Mouse (Mus musculus): ENCODE data around the gene Olfr657. TPM values are rescaled to one million over a fixed set of nuclear protein-coding genes. Genes with fewer than 3 reads are reported as not detected.

Olfr657 gene
- not detected for total RNA-seq (2022)

GRCm38 (mm10) chr7:104624494-104624893 is at the start of gene Olfr657:
Gene Olfr657 (plus strand): TSS chr7:104624794.
- DNase-seq (ENCODE audit: low spot score) = no peak

- no peak for DNase-seq (ENCODE audit: low spot score)
These were observed 47.6 kb upstream of the Olfr657 start, which contains the start of gene Olfr653 for GRCm38 (mm10) chr7:104577014-104577413. Gene Olfr653 (plus strand): TSS chr7:104577314.

GRCm38 (mm10) chr7:104580846-104581245 is 43.7 kb upstream of the Olfr657 start:
- DNase-seq (ENCODE audit: low spot score) = no peak

GRCm38 (mm10) chr7:104581429-104581828 is 43.2 kb upstream of the Olfr657 start:
- no peak for DNase-seq (ENCODE audit: low spot score)

- no peak for DNase-seq (ENCODE audit: low spot score)
These were observed 37.9 kb upstream of the Olfr657 start, which contains the start of gene Olfr654 for GRCm38 (mm10) chr7:104586725-104587124. Gene Olfr654 (plus strand): TSS chr7:104587025.

- no peak for DNase-seq (ENCODE audit: low spot score)
These were observed 36.3 kb upstream of the Olfr657 start for GRCm38 (mm10) chr7:104588274-104588673.

GRCm38 (mm10) chr7:104601679-104602078 is 22.9 kb upstream of the Olfr657 start, which contains the start of gene Olfr655:
Gene Olfr655 (minus strand): TSS chr7:104601779.
- no peak for DNase-seq (ENCODE audit: low spot score)

GRCm38 (mm10) chr7:104603173-104603572 is 21.4 kb upstream of the Olfr657 start:
- DNase-seq (ENCODE audit: low spot score) = peak; percentile 4

GRCm38 (mm10) chr7:104604727-104605126 is 19.9 kb upstream of the Olfr657 start:
- no peak for DNase-seq (ENCODE audit: low spot score)

- no peak for DNase-seq (ENCODE audit: low spot score)
These were observed 10.9 kb upstream of the Olfr657 start, which contains the start of gene Olfr656 for GRCm38 (mm10) chr7:104613655-104614054. Gene Olfr656 (plus strand): TSS chr7:104613955.

- DNase-seq (ENCODE audit: low spot score) = peak; percentile 5
These were observed 22.4 kb downstream of the Olfr657 start, which contains the start of gene Olfr658 for GRCm38 (mm10) chr7:104646841-104647482. Gene Olfr658 (minus strand): TSS chr7:104647305.

GRCm38 (mm10) chr7:104666453-104666852 is 41.9 kb downstream of the Olfr657 start, which contains the start of gene Olfr659:
Gene Olfr659 (plus strand): TSS chr7:104666753.
- DNase-seq (ENCODE audit: low spot score) = no peak

- DNase-seq (ENCODE audit: low spot score) = no peak
These were observed 61.6 kb downstream of the Olfr657 start, which contains the start of gene Olfr661 for GRCm38 (mm10) chr7:104686201-104686600. Gene Olfr661 (plus strand): TSS chr7:104686501.

Other genes starting within 250 kb of the Olfr657 start
- gene Trim30c, start 224.0 kb upstream of the Olfr657 start, total RNA-seq (2022) = under 1 TPM in 1 of 4 experiments, not detected in 3; 0.34 TPM
- gene Trim30a, start 159.6 kb upstream of the Olfr657 start, total RNA-seq (2022) = 1 to 10 TPM; 3.4 to 4.2 (median 3.5) TPM
- gene Trim30d, start 116.9 kb upstream of the Olfr657 start, total RNA-seq (2022) = 1 to 10 TPM in 1 of 4 experiments, under 1 TPM in 3; 0.65 to 1.1 (median 0.75) TPM
- gene Olfr651, start 74.7 kb upstream of the Olfr657 start, total RNA-seq (2022) = not detected
- gene Olfr652, start 63.9 kb upstream of the Olfr657 start, total RNA-seq (2022) = not detected
- gene Olfr653, start 47.5 kb upstream of the Olfr657 start, total RNA-seq (2022) = not detected
- gene Olfr654, start 37.8 kb upstream of the Olfr657 start, total RNA-seq (2022) = not detected
- gene Olfr655, start 23.0 kb upstream of the Olfr657 start, total RNA-seq (2022) = not detected
- gene Olfr656, start 10.8 kb upstream of the Olfr657 start, total RNA-seq (2022) = not detected
- gene Olfr658, start 22.5 kb downstream of the Olfr657 start, total RNA-seq (2022) = not detected
- gene Olfr659, start 42.0 kb downstream of the Olfr657 start, total RNA-seq (2022) = not detected
- not detected for gene Olfr661, start 61.7 kb downstream of the Olfr657 start, total RNA-seq (2022)
- not detected for gene Usp17le, start 152.7 kb downstream of the Olfr657 start, total RNA-seq (2022)
- gene Usp17lb, start 217.8 kb downstream of the Olfr657 start, total RNA-seq (2022) = not detected
- gene Usp17la, start 232.2 kb downstream of the Olfr657 start, total RNA-seq (2022) = not detected